Mouse (Mus musculus) frontal cortex, postnatal 25 days (tissue): ENCODE measurements around the gene Bard1.

Experiments
- DNase-seq, 2 experiments: peaks; one replicate each; pipeline ENCODE4 v3.0.0; 2022; ENCODE audit warnings: low spot score in 2 of 2

The Bard1 gene

GRCm38 (mm10) chr1:71052756-71053155, 50.2 kb downstream of the Bard1 start:
- no peak for DNase-seq

- no peak for DNase-seq
These were observed 50.7 kb downstream of the Bard1 start for GRCm38 (mm10) chr1:71052252-71052651.

- DNase-seq: no peak
These were observed 57.8 kb downstream of the Bard1 start for GRCm38 (mm10) chr1:71045141-71045540.

GRCm38 (mm10) chr1:71043951-71044350, 59.0 kb downstream of the Bard1 start:
- DNase-seq: no peak

- no peak for DNase-seq
These were observed 65.9 kb downstream of the Bard1 start for GRCm38 (mm10) chr1:71036999-71037398.

GRCm38 (mm10) chr1:71035565-71035964, 67.4 kb downstream of the Bard1 start:
- no peak for DNase-seq

- DNase-seq: no peak
These were observed 80.2 kb downstream of the Bard1 start for GRCm38 (mm10) chr1:71022766-71023165.

- no peak for DNase-seq
These were observed 88.6 kb downstream of the Bard1 start for GRCm38 (mm10) chr1:71014345-71014744.

- DNase-seq: no peak
These were observed 96.9 kb downstream of the Bard1 start for GRCm38 (mm10) chr1:71005998-71006397.

GRCm38 (mm10) chr1:71004177-71004576, 98.8 kb downstream of the Bard1 start:
- DNase-seq: no peak

- no peak for DNase-seq
These were observed 99.2 kb downstream of the Bard1 start for GRCm38 (mm10) chr1:71003741-71004140.

GRCm38 (mm10) chr1:70997377-70997993, 105.5 kb downstream of the Bard1 start:
- DNase-seq: no peak

GRCm38 (mm10) chr1:70996766-70997165, 106.2 kb downstream of the Bard1 start:
- DNase-seq: no peak
